Mouse (Mus musculus) neutrophil, adult 5-6 weeks (primary cell): ENCODE results near the gene Psmb3. TPM values are rescaled to one million over a fixed set of nuclear protein-coding genes. Genes with fewer than 3 reads are reported as not detected.
"Not testable (repeated sequence)": the region's sequence is repeated elsewhere in the genome, so short reads cannot be mapped to it uniquely, and the experiment has no call there.

Experiments used
- ATAC-seq: fragments of 151-379, 151-347 bp; 2 replicates; pipeline ENCODE4 v1.8.0; 2017; ENCODE audit warnings: mild to moderate bottlenecking, moderate TSS enrichment; ENCODE audit not compliant: insufficient number of reproducible peaks, poor library complexity, low FRiP score, severe bottlenecking; ENCODE audit errors: extremely low read depth
- total RNA-seq: library from RNA; stranded (forward); fragments of 200-1000 nt; gene quantifications from 2 replicates; pipeline ENCODE4 v1.2.3, GENCODE M21; 2017

Gene Psmb3
- total RNA-seq, 1 experiment from 2014 or later = 89.0 TPM

GRCm38 (mm10) chr11:97686322-97686908, 16.8 kb upstream of the Psmb3 start:
- no peak for ATAC-seq

DNA sequence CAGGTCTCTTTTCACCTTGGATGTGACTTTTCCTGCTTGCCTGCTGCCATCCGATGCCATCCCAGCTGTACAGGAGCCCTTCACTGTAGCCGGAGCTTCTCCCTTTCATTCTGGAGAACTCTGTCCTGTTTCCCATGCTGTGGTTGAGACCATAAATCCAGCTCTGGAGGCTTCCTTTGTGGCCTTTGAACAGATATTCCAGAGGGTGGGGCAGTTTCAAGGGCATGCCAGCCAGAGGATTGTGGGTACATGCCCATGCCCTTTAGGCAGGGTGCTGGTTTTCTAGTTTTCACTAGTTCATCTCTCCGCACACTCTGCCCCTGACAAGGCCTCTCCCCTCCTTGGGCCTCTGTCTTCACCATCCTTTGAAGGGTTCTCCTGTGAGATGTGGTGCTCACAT, 16.1 kb upstream of the Psmb3 start:
- ATAC-seq = no peak

DNA sequence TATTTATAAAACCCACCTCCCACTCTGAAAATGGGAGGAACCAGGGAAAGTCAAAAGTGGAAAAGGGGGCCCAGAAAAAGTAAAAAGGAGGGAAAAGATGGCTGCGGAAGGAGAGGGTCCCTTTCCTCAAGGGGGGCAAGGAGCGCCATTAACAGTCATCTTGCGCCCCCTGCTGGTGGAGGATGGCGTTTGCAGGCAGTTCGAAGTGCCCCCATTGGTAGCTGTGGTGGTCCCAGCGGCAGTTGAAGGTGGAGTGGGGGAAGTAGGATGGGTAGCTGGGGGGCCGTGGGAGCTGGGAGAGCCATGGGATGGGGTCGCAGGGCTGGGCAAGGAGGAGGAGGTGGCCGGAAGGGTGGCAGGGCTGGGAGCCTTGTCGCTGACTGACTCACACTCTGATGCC, 13.3 kb upstream of the Psmb3 start:
- ATAC-seq = no peak

GRCm38 (mm10) chr11:97694435-97694834, 8.8 kb upstream of the Psmb3 start:
- no peak for ATAC-seq

DNA sequence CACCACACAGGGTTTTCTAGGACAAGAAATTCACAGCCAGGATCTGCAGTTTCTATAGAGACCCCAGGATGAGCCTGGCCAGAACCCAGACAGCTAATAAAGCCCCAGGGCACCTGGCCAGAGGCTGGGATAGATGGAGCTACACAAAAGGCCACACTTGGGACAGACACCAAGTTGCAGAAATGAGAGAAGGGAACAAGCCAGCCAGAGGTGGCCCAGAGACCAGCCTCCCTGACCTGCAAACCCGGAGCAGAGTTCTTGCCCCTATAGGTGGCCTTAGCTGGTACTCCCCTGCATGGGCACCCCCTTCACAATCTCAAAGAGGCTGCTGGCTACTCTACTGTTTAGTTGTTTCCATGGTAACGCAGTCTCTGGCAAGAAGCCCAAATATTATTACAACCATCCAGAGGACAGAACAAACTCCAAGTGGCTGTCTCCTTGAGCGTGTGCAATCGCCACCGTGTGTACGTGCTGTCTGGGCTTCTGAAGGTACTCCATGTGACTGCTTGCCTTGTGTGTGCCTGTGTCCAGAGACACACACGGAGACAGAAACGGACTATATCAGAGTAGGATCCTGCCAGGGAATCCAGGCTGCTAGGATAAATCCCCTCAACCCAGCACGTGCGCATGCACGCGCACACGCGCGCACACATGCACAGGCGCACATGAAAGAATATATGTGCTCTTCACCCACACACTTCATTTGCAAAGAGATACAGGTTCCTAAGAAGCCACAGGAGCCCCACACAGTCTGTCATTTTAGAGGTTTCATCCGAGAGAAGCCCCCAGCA, 8.1 kb upstream of the Psmb3 start:
- ATAC-seq = no peak

DNA sequence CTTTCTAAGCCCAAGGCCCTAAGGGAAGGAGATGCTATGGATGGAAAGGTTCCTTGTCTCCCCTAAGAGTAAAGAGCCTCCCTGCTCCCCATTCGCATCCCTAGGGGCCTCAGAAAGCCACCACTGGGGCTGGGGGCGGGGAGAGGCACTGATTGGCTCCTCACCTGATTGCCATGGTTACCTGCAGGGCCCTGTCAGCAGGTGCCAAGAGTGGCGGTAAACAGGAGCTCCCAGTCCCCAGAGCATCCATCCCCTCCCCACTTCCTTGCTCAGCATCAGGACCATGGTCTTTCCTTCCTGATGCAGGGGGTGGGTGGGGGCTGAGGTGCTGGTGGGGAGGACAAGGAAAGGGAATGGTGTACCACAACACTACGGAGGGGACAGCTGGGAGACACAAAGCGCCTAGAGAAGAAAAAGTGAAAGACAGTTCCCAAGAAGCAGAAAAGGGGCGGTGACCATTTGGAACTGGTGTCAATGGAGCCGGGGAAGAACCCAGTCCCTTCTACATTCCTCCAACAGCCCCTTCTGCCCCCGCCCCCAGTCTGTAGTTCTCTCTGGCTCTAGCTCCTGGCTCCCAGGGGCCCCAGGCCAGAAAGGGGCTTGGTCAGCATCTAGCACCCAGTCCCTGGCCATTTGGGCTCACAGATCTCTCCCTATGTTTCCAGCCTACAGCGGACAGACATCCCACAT, 7.3 kb upstream of the Psmb3 start:
- ATAC-seq = no peak

- no peak for ATAC-seq
Observed at GRCm38 (mm10) chr11:97696669-97697068, 6.5 kb upstream of the Psmb3 start.

- ATAC-seq = no peak
Observed at GRCm38 (mm10) chr11:97697199-97697890, 5.9 kb upstream of the Psmb3 start.

GRCm38 (mm10) chr11:97697891-97698529, 5.2 kb upstream of the Psmb3 start:
- no peak for ATAC-seq

DNA sequence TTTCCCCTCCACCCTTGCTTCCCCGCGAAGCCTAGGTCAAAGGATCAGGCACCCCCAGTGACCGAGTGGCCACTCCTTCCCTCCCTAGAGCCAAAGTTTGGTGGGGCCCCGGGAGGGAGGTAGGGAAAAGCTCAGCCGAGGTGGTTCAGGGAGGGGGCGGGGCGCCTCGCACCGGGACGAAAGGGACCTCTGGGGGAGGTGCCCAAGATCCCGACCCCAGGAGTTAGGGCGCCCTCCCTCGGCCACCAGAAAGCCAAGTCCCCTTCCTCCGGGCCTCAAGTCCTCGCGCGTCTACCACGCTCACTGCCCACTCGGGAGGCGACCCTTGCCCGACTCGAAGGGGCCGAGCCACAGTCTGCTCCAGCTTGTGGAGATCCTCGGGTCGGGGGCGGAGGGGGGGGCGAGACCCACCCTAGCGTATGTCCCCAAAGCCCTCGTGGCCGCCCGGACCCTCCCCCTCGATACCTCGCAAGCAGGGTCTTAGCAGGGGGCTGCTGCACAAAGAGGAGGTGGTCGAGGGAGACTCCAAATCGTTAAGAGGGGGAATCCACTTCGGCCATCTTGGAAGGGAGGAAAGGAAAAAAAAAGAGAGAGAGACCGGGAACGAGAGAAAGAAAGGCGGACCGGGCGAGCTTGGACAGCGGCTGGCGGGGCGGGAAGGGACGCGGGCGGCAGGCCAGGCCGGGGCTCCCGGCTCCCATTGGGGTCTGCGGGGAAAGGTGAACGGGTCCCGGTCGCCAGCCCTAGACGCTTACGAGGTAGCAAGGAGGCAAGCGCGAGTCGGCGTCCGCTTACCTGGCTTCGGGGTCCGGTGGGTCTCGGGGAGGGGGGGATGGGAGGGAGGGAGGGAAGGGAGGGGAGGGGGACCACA, 4.2 kb upstream of the Psmb3 start:
- ATAC-seq = no peak

DNA sequence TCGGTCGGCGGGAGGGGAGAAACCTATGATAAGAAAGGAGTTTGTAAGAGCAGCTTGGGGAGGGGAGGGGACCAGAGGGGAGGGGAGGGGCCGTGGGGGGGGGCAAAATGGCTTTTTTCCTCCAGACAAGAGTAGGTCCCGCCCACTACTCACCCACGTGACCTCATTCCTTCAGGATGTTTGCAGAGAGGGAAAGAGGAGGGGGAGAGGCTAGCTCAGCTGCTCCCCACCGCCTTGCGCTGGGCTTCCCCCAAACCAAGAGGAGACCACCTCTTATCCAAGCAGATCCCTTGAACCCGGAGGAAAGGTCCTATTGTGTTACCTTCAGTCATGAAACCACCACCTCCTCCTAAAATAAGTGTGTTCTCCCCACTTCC, 3.6 kb upstream of the Psmb3 start:
- no peak for ATAC-seq

DNA sequence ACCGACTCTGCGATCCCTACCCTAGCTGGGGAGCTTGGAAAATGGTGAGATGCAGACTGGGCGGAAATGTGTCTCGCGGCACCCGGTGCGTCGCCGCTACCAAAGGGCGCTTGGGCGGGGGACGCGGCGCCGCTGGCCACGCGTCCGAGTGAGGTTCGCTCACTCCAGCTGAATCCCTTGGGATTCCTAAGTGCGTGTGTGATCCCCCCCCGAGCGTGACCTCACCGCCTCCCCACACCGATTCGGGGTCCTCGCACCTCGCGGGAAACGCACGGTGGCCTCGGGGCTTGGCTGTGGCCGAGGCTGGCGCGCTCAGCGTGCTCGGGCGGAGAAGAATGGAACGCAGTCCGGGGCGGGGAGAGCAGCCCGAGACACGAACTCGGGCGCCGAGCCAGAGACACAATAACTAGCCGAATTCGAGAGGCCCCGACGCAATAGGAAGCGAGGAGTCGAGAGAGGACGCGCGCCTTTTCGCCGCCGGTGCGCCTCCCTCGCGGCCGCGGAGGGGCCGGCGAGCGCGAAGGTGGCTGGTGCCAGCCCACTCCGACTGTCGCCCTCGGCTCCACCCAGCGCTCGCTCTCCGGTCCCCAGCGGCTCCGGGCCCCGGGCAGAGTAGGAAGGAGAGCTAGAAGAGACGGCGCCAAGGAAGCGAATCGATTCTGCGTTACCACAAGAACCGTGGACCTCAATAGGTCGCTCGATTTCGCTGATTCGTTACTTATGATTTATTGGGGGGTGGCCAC, 3.0 kb upstream of the Psmb3 start, which contains the start of gene Pcgf2:
Gene Pcgf2 (minus strand): TSS at position 495 of the 743 bp plus-strand sequence.
- no peak for ATAC-seq

- ATAC-seq = no peak
Observed at GRCm38 (mm10) chr11:97700746-97701580, 2.2 kb upstream of the Psmb3 start.

- ATAC-seq = no peak
Observed at GRCm38 (mm10) chr11:97701581-97702392, 1.4 kb upstream of the Psmb3 start.

GRCm38 (mm10) chr11:97702393-97702745, 830 bp upstream of the Psmb3 start:
- peak; percentile 56 for ATAC-seq

DNA sequence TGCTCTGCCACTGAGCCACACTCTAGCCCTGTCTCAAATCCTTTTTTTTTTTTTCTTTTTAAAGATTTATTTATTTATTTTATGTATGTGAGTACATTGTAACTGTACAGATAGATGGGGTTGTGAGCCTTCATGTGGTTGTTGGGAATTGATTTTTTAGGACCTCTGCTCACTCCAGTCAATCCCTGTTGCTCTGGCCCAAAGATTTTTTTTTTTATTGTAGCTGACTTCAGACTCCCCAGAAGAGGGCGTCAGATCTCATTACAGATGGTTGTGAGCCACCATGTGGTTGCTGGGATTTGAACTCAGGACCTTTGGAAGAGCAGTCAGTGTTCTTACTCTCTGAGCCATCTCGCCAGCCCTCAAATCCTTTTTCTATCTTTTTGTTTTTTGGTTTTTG, 6.9 kb downstream of the Psmb3 start:
- not testable (repeated sequence) for ATAC-seq
